Mouse (Mus musculus) midbrain, embryonic 10.5 days (tissue): ENCODE data around the gene Usp15. TPM values are rescaled to one million over a fixed set of nuclear protein-coding genes. Genes with fewer than 3 reads are reported as not detected.
A peak's percentile ranks its signal among the peaks of the same experiment; 100 is the strongest.
"Not testable (repeated sequence)": the region's sequence is repeated elsewhere in the genome, so short reads cannot be mapped to it uniquely, and the experiment has no call there.

ENCODE experiments used
- DNase-seq: peaks from one replicate; pipeline ENCODE4 v3.0.0-alpha.2; 2017; ENCODE audit warnings: low spot score
- H3K27ac ChIP-seq: fragments of 300-500 bp; sonication (generic); replicated peaks from 2 replicates; pipeline ENCODE4 v1.5.1; 2016; ENCODE audit warnings: mild to moderate bottlenecking
- H3K27me3 ChIP-seq: fragments of 300-500 bp; sonication (generic); 2 replicates; pipeline ENCODE4 v1.6.1; 2016; ENCODE audit warnings: low read depth, mild to moderate bottlenecking; ENCODE audit not compliant: poor library complexity, severe bottlenecking
- H3K36me3 ChIP-seq: fragments of 300-500 bp; sonication (generic); 2 replicates; pipeline ENCODE4 v1.6.1; 2016; ENCODE audit warnings: mild to moderate bottlenecking, moderate library complexity
- H3K4me1 ChIP-seq: fragments of 300-500 bp; sonication (generic); 2 replicates; pipeline ENCODE4 v1.6.1; 2016
- H3K4me3 ChIP-seq: fragments of 300-500 bp; sonication (generic); 2 replicates; pipeline ENCODE4 v1.5.1; 2016; ENCODE audit warnings: mild to moderate bottlenecking, moderate library complexity
- H3K9me3 ChIP-seq: fragments of 300-500 bp; sonication (generic); replicated peaks from 2 replicates; pipeline ENCODE4 v1.6.1; 2016; ENCODE audit warnings: mild to moderate bottlenecking
- WGBS: fragments of 180-500 bp; shearing (Covaris S2); methylation state at CpG from one replicate; pipeline ENCODE4 v1.1.7; 2016; 5-methylcytosine and 5-hydroxymethylcytosine counted together
- polyA plus RNA-seq: library from polyadenylated mRNA; unstranded; fragments of >200 nt; fragmentation: Nextera tagmentation; extraction: Ambion mirVana; gene quantifications from 2 replicates; pipeline ENCODE4 v1.2.1, GENCODE M21; 2016

The Usp15 gene
- 68.0 and 73.2 TPM in 2 replicates for polyA plus RNA-seq

- Histone ChIP-seq H3K27ac (peak within 1 kb of the TSS; percentile 95), H3K27me3 (no peaks in the 10 kb centered on the region), H3K4me1 (peaks cover 26% of the 10 kb centered on the region), H3K9me3 (no peaks in the 10 kb centered on the region), H3K4me3 (peak within 1 kb of the TSS; percentile 98), H3K36me3 (no peaks in the 10 kb centered on the region)
- DNase-seq = peak; percentile 93
- under 1% methylated on average over 64 of the region's 66 CpGs for WGBS
Measured at GRCm38 (mm10) chr10:123196835-123197559, at the start of gene Usp15. TSS of gene Usp15 (minus strand) at chr10:123196995.

DNA sequence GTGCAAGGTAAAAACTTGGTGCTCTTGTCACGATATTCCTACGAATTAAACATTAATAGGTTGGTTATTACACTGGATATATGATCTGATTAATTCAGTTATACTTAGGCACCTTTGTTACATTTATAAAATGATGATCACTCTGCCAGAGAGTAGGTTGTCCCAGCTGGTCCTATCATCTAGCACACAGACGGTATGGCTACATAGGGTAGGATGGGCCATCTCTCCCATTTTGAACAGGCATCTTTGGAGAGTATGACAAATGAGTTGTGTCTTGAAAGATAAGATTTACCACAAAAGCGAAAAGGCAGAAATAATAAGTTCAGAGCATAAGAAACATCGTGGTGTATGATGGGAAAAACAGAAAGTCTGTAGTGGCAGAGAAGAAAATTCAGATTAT lies 32.6 kb upstream of the Usp15 start:
- Histone ChIP-seq H3K4me1 (no peaks in the 10 kb centered on the region), H3K27me3 (no peaks in the 10 kb centered on the region), H3K27ac (no peak overlapping the region), H3K4me3 (no peak overlapping the region), H3K9me3 (no peaks in the 10 kb centered on the region), H3K36me3 (no peaks in the 10 kb centered on the region)
- WGBS = 89% methylated on average over 5 of the region's 5 CpGs
- DNase-seq = no peak

DNA sequence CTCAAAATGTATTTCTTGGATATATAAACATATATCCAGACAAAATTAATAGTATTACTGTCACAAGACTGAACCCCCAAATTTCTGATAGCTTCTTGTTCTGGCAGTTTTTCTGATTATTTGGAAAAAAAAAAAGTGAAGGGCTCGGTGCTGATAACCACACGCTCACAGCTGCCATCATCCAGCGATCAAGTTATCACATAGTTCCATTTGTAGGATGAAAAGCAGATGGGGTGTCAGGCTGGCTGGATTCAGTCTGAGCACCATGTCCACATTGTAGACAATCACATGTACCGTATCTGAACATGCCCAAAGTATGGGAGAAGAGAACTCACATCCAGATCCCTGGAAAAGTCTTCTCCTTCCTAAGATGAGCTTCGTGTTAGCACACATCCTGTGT lies 26.0 kb upstream of the Usp15 start:
- Histone ChIP-seq H3K27me3 (no peaks in the 10 kb centered on the region), H3K4me3 (no peak overlapping the region), H3K36me3 (no peaks in the 10 kb centered on the region), H3K4me1 (no peaks in the 10 kb centered on the region), H3K27ac (no peak overlapping the region), H3K9me3 (no peaks in the 10 kb centered on the region)
- WGBS = 94% methylated on average over 5 of the region's 5 CpGs
- DNase-seq = no peak

GRCm38 (mm10) chr10:123209517-123209916 lies 12.7 kb upstream of the Usp15 start:
- no peak for DNase-seq
- WGBS = 83% methylated on average over 8 of the region's 8 CpGs

DNA sequence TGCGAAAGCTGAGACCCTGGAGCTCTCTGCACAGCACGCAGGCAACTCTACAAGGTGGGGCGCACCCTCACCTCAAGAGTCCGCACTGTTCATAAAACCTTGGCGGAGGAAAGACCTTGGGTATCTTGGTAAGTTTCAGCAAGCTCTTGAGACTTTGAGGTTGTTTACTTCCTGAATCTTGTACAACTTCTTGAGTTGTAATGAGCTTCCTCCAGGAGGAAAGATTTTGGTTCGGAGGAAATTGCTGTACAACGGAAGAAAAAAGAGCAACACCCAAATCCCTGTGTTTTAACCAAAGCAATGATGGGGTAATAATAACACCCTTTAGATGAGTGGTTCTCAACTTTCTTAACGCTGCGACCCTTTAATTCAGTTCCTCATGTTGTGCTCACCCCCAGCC lies 11.5 kb upstream of the Usp15 start:
- Histone ChIP-seq H3K27me3 (no peaks in the 10 kb centered on the region), H3K4me3 (no peak overlapping the region), H3K36me3 (no peaks in the 10 kb centered on the region), H3K27ac (no peak overlapping the region), H3K9me3 (no peaks in the 10 kb centered on the region), H3K4me1 (no peaks in the 10 kb centered on the region)
- 93% methylated on average over 9 of the region's 9 CpGs for WGBS
- DNase-seq = no peak

More at GRCm38 (mm10) chr10:123209517-123209916, 12.7 kb upstream of the Usp15 start:
- H3K4me3 ChIP-seq = no peak overlapping the region
- H3K36me3 ChIP-seq = no peaks in the 10 kb centered on the region
- no peak overlapping the region for H3K27ac ChIP-seq
- no peaks in the 10 kb centered on the region for H3K27me3 ChIP-seq
- H3K4me1 ChIP-seq = no peaks in the 10 kb centered on the region
- no peaks in the 10 kb centered on the region for H3K9me3 ChIP-seq

DNA sequence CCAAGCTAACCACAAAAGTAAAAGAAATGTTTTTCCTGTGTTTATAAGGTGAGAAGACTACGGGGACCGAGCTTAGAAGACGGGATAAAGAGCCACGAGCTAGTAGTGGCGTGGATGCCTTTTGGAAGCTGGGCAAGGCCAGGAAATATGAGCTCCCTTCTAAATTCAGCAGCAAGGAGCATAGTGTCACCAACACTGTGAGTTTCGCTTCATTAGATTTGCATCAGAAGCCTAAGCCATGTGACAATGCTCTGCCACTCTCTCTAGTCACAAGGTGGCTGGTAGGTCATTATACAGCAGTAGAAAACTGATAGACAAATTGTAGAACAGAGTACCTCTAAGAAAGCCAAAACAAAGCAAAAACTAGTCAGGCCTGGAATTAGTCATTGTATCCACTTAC lies 9.3 kb upstream of the Usp15 start:
- H3K4me3 ChIP-seq = no peak overlapping the region
- no peaks in the 10 kb centered on the region for H3K36me3 ChIP-seq
- no peaks in the 10 kb centered on the region for H3K4me1 ChIP-seq
- H3K27ac ChIP-seq = no peak overlapping the region
- 90% methylated on average over 6 of the region's 6 CpGs for WGBS
- no peaks in the 10 kb centered on the region for H3K27me3 ChIP-seq
- no peak for DNase-seq
- no peaks in the 10 kb centered on the region for H3K9me3 ChIP-seq

DNA sequence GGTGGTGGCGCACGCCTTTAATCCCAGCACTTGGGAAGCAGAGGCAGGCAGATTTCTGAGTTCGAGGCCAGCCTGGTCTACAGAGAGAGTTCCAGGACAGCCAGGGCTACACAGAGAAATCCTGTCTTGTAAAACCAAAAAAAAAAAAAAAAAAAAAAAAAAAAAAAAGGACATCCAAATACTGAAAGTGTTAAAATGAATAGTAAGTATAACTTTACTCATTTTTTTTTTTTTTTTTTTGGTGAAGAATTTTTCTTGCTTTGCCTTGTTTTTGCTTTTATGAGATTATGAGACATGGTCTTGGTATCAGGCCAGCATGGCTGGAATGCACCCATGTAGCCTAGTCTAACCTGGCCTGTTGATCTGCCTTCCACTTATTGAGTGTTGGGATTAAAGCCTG lies 8.6 kb upstream of the Usp15 start:
- not testable (repeated sequence) for H3K36me3 ChIP-seq, H3K4me3 ChIP-seq, H3K27me3 ChIP-seq, H3K4me1 ChIP-seq, H3K9me3 ChIP-seq, H3K27ac ChIP-seq, DNase-seq
- 98% methylated on average over 3 of the region's 3 CpGs for WGBS

DNA sequence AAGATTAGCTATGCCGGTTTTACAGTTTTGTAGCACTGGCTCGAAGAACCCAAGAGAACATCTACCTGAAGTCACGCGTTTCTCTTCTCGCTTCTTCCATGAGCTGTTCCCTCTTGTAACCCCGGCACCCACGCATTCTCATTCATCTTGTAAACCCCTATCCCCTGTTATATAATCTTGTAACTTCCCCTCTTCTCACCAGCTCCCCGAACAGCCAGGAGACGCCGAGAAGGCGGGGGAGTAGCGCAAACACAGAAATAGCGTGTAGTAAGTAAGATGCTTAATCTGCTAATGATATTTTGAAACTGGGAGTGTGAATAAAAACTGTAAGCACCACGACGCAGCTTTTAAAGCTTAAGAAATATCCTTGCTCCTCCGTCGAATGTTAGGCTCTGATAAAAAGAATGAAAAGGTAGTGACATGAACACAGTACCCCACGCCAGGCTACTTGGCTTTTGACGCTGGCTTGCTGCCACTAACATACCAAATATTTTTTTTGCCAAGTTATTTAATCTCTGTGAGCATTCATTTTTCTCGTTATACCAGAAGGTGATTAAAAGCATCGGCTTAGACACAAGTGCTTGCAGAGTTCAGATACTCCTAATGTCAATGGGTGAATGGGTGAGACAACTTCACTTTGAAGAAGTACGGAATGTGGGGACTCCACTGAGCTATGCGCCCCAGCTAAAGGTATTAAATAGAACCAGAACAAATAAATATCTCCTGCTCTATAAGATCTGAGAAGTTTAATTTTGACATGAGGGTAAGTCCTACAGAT lies 5.4 kb upstream of the Usp15 start:
- Histone ChIP-seq H3K36me3 (no peaks in the 10 kb centered on the region), H3K27me3 (no peaks in the 10 kb centered on the region), H3K9me3 (no peaks in the 10 kb centered on the region), H3K4me1 (peaks cover 5% of the 10 kb centered on the region), H3K4me3 (no peak overlapping the region), H3K27ac (no peak overlapping the region)
- no peak for DNase-seq
- WGBS = 94% methylated on average over 23 of the region's 23 CpGs

GRCm38 (mm10) chr10:123201436-123201835 lies 4.6 kb upstream of the Usp15 start:
- peaks cover 6% of the 10 kb centered on the region for H3K4me1 ChIP-seq
- no peak overlapping the region for H3K27ac ChIP-seq
- DNase-seq = no peak
- H3K36me3 ChIP-seq = no peaks in the 10 kb centered on the region
- 89% methylated on average over 5 of the region's 5 CpGs for whole genome bisulfite sequencing
- no peak overlapping the region for H3K4me3 ChIP-seq
- no peaks in the 10 kb centered on the region for H3K27me3 ChIP-seq
- no peaks in the 10 kb centered on the region for H3K9me3 ChIP-seq

- no peaks in the 10 kb centered on the region for H3K27me3 ChIP-seq
- no peak for DNase-seq
- H3K4me1 ChIP-seq = peaks cover 6% of the 10 kb centered on the region
- no peak overlapping the region for H3K4me3 ChIP-seq
- WGBS = 95% methylated on average over 5 of the region's 5 CpGs
- H3K36me3 ChIP-seq = no peaks in the 10 kb centered on the region
- H3K27ac ChIP-seq = no peak overlapping the region
- no peaks in the 10 kb centered on the region for H3K9me3 ChIP-seq
Measured at GRCm38 (mm10) chr10:123200996-123201395, 4.2 kb upstream of the Usp15 start.

- no peaks in the 10 kb centered on the region for H3K36me3 ChIP-seq
- no peak overlapping the region for H3K4me3 ChIP-seq
- H3K9me3 ChIP-seq = no peaks in the 10 kb centered on the region
- no peaks in the 10 kb centered on the region for H3K27me3 ChIP-seq
- H3K4me1 ChIP-seq = peaks cover 12% of the 10 kb centered on the region
- no peak overlapping the region for H3K27ac ChIP-seq
- DNase-seq = no peak
- 89% methylated on average over 8 of the region's 8 CpGs for WGBS
Measured at GRCm38 (mm10) chr10:123200320-123200659, 3.5 kb upstream of the Usp15 start.

DNA sequence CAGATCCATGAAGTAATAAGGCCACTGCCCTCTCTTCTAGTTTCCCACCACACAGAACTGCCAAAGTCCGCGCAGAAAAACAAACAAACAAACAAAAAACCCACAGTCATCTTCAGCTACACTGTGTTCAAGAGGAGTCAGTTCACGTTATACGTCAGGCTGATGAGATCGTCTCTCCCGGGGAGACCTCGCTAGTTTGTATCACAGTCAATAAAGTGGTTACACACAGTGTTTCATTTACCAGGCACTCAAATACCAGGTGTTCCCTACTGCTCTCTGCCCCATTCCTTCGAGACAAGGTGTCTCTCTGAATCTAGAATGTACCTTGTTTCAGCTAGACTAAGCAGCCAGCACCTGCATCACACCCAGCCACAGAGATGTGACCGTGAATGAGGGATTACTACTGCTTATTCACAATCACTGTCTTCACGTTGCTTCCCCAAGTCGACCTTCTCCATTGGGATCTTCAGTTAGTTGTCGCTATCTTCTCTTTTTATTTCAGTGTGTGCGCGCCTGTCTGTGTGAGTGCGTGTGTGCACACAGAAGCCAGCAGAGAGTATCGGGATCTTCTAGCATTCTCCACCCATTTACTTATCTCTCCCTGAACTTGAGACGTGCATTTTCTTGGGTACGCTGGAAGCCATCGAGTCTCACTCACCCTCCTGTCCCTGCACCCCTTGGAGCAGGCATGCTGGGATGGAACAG lies 3.0 kb upstream of the Usp15 start:
- 85% methylated on average over 19 of the region's 19 CpGs for WGBS

GRCm38 (mm10) chr10:123199119-123199518 lies 2.3 kb upstream of the Usp15 start:
- Histone ChIP-seq H3K27ac (no peak overlapping the region), H3K9me3 (no peaks in the 10 kb centered on the region), H3K4me1 (peaks cover 22% of the 10 kb centered on the region), H3K4me3 (no peak overlapping the region), H3K27me3 (no peaks in the 10 kb centered on the region), H3K36me3 (no peaks in the 10 kb centered on the region)
- WGBS = 89% methylated on average over 3 of the region's 3 CpGs
- DNase-seq = no peak

More for the DNA sequence above, 3.0 kb upstream of the Usp15 start:
- peaks cover 17% of the 10 kb centered on the region for H3K4me1 ChIP-seq
- H3K27ac ChIP-seq = no peak overlapping the region
- H3K27me3 ChIP-seq = no peaks in the 10 kb centered on the region
- no peak for DNase-seq
- H3K36me3 ChIP-seq = no peaks in the 10 kb centered on the region
- no peak overlapping the region for H3K4me3 ChIP-seq
- no peaks in the 10 kb centered on the region for H3K9me3 ChIP-seq
